Mouse (Mus musculus) heart, embryonic 15.5 days (tissue): ENCODE data around the gene Rsrp1. TPM values are rescaled to one million over a fixed set of nuclear protein-coding genes. Genes with fewer than 3 reads are reported as not detected.
"Not testable (repeated sequence)": the region's sequence is repeated elsewhere in the genome, so short reads cannot be mapped to it uniquely, and the experiment has no call there.

Source experiments
- ATAC-seq: fragments of 200-750 bp; cut with Nextera tagmentation; replicated peaks from 2 replicates; pipeline ENCODE4 v1.8.0; 2017; ENCODE audit warnings: low read depth, moderate TSS enrichment; ENCODE audit not compliant: insufficient number of reproducible peaks, insufficient read depth, low FRiP score
- H3K27ac ChIP-seq: fragments of 300-500 bp; sonication (generic); 2 replicates; pipeline ENCODE4 v1.5.1; 2015; ENCODE audit warnings: mild to moderate bottlenecking, inconsistent platforms
- H3K27me3 ChIP-seq: fragments of 300-500 bp; sonication (generic); 2 replicates; pipeline ENCODE4 v1.6.1; 2015; ENCODE audit warnings: inconsistent platforms
- H3K36me3 ChIP-seq: fragments of 300-500 bp; sonication (generic); 2 replicates; pipeline ENCODE4 v1.6.1; 2015; ENCODE audit warnings: mild to moderate bottlenecking, inconsistent platforms
- H3K4me1 ChIP-seq: fragments of 300-500 bp; sonication (generic); replicated peaks from 2 replicates; pipeline ENCODE4 v1.6.1; 2015; ENCODE audit warnings: inconsistent platforms
- H3K4me2 ChIP-seq: fragments of 300-500 bp; sonication (generic); 2 replicates; pipeline ENCODE4 v1.6.1; 2015; ENCODE audit warnings: inconsistent platforms, mild to moderate bottlenecking, moderate library complexity
- H3K4me3 ChIP-seq: fragments of 300-500 bp; sonication (generic); 2 replicates; pipeline ENCODE4 v1.5.1; 2015; ENCODE audit warnings: mild to moderate bottlenecking, inconsistent platforms
- H3K9ac ChIP-seq: fragments of 300-500 bp; sonication (generic); 2 replicates; pipeline ENCODE4 v1.6.1; 2015; ENCODE audit warnings: mild to moderate bottlenecking, inconsistent platforms
- H3K9me3 ChIP-seq: fragments of 300-500 bp; sonication (generic); replicated peaks from 2 replicates; pipeline ENCODE4 v1.6.1; 2016; ENCODE audit warnings: inconsistent platforms
- WGBS: fragments of 180-500 bp; shearing (Covaris S2); methylation state at CpG from one replicate; pipeline ENCODE4 v1.1.7; 2015; ENCODE audit warnings: mixed read lengths; 5-methylcytosine and 5-hydroxymethylcytosine counted together
- polyA plus RNA-seq: library from polyadenylated mRNA; unstranded; fragments of >200 nt; fragmentation: Nextera tagmentation; extraction: Ambion mirVana; gene quantifications from 2 replicates; pipeline ENCODE4 v1.2.1, GENCODE M21; 2015

The Rsrp1 gene
- 366 and 379 TPM in 2 replicates for polyA plus RNA-seq

DNA sequence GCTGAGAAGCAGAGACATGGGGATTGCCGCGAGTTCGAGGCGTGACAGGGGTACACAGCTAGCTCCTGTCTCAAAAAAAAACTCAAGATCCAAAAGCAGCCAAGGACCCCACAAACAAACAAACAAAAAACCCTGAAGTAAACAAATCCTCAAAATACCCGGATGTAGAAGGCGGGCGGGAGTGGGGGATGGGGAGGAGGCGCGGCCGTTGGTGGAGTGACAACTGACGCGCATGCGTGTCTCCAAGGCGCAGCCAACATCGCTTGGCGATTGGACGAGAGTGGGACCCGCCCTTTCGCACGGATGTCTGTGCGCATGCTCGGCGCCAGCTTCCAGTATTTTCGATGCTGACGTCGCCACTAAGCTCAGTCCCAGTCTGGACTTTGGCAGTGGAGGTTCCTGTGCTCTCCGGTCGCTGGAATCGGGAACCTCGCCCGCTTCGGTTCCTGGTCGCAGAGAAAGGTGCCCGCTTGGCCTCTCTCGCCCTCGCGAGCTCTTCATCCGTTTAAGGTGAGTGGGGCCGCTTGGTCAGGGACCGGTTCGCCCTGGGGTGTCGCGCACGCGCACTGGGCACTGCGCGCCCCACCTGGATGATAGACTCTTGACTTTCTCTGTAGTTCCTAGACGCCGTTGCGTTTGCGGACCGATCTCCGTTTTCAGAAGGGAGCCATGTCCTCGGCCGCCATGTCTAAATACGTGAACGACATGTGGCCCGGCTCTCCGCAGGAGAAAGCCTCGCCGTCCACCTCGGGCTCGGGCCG lies at the start of gene Rsrp1:
TSS of gene Rsrp1 (plus strand) at position 335 of the 761 bp plus-strand sequence.
- H3K27me3 ChIP-seq, result no peaks in the 10 kb centered on the region
- peak within 1 kb of the TSS; percentile 96 for H3K27ac ChIP-seq
- peaks cover 34% of the 10 kb centered on the region for H3K36me3 ChIP-seq
- WGBS, result under 1% methylated on average over 64 of the region's 64 CpGs
- peaks cover 26% of the 10 kb centered on the region for H3K4me1 ChIP-seq
- ATAC-seq, result peak; percentile 92
- H3K9me3 ChIP-seq, result no peaks in the 10 kb centered on the region
- peak within 1 kb of the TSS; percentile 80 for H3K4me2 ChIP-seq
- peak within 1 kb of the TSS; percentile 96 for H3K4me3 ChIP-seq
- peak within 1 kb of the TSS; percentile 97 for H3K9ac ChIP-seq

DNA sequence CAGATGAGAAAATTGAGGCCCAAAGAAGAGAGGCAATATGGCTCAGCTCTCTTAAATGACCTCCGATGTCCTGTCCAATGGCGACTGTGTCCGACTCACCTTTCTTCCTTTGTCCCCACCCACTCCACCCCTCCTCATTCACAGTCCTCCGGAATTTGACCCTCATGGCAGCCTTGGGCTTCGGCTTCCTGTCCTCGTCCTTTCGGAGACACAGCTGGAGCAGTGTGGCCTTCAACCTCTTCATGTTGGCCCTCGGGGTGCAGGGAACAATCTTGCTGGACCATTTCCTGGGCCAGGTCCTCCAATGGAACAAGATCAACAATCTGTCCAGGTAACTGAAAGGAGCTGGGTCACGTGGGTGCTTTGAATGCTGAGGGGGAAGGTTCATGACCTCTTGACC lies 47.2 kb upstream of the Rsrp1 start:
- no peak overlapping the region for H3K4me3 ChIP-seq
- H3K36me3 ChIP-seq, result no peaks in the 10 kb centered on the region
- H3K9ac ChIP-seq, result no peak overlapping the region
- no peaks in the 10 kb centered on the region for H3K27me3 ChIP-seq
- peaks cover 10% of the 10 kb centered on the region for H3K4me1 ChIP-seq
- WGBS, result 85% methylated on average over 9 of the region's 9 CpGs
- no peak for ATAC-seq
- H3K9me3 ChIP-seq, result no peaks in the 10 kb centered on the region
- H3K4me2 ChIP-seq, result no peak overlapping the region
- no peak overlapping the region for H3K27ac ChIP-seq

DNA sequence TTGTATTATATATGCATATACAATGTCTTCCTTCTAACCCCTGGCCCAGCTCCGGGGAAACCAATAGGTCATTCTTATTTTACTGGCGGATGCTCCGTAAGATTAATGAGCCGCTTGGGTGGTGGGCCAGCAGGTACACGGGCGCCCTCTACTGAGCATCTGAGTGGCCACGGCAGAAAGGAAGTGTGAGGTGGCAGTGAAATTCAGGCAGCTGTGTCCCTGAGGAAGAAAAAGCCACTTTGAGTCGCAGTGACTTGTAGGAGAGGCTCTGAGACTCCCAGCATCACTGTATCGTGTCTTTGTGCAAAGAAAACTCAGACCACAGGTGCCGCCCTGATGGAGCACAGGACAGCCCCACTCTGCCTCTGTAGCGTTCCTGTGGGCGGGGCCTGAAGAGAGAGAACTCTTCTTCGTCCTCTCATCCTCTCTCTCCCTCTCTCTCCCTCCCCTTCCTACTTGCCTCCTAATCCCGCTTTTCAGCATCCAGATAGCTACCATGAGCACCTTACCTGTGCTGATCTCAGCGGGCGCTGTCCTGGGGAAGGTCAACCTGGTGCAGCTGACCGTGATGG lies 43.9 kb upstream of the Rsrp1 start:
- Histone ChIP-seq H3K4me1 (peaks cover 24% of the 10 kb centered on the region), H3K9ac (0 out of 2 replicates have a peak overlapping the region, but pooled peaks have one; percentile 19), H3K4me2 (peak overlapping the region; percentile 71), H3K27me3 (no peaks in the 10 kb centered on the region), H3K9me3 (no peaks in the 10 kb centered on the region), H3K4me3 (peak overlapping the region; percentile 41), H3K27ac (no peak overlapping the region), H3K36me3 (no peaks in the 10 kb centered on the region)
- ATAC-seq, result no peak
- WGBS, result 5% methylated on average over 17 of the region's 17 CpGs

DNA sequence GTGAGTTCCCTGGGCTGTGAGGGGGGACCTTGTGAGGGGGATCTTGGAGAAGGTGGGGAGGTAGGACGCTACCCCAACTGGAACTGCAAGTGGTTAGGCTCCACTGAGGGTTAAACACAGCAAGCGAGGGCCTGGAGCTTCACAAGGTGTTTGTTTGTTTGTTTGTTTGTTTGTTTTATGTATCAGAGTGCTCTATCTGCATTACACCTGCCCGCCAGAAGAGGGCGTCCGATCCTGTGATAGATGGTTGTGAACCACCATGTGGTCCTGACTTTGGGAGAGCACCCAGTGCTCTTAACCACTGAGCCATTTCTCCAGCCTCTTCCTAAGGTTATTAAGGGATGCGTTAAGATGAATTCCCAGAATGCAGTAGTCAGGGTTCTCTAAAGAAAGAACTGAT lies 43.4 kb upstream of the Rsrp1 start:
- no peaks in the 10 kb centered on the region for H3K9me3 ChIP-seq
- H3K4me2 ChIP-seq, result peak overlapping the region; percentile 71
- peaks cover 26% of the 10 kb centered on the region for H3K4me1 ChIP-seq
- WGBS, result 37% methylated on average over 6 of the region's 6 CpGs
- H3K27me3 ChIP-seq, result no peaks in the 10 kb centered on the region
- ATAC-seq, result no peak
- no peaks in the 10 kb centered on the region for H3K36me3 ChIP-seq
- no peak overlapping the region for H3K9ac ChIP-seq
- peak overlapping the region; percentile 41 for H3K4me3 ChIP-seq
- H3K27ac ChIP-seq, result no peak overlapping the region

DNA sequence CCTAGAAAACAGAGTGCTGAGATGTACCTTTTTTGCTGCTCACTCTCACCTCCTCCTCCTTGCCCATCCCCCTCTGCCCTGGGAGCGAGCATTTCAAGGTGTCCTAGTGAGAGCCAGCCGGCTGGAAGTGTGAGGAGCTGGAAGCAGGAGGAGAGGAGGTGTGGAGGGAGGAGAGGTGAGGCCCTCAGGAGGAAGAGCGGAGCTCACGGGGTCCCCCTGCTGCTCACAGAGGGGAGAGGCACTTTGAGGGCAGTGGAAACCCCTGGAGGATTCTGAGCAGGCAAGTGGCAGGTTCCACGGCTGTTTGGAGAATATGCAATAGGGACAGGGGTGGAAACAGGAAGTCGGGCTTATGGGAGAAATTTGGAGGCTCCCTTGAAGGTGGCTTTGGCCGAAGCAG lies 40.1 kb upstream of the Rsrp1 start:
- no peak overlapping the region for H3K4me3 ChIP-seq
- H3K4me1 ChIP-seq, result peaks cover 27% of the 10 kb centered on the region
- no peaks in the 10 kb centered on the region for H3K36me3 ChIP-seq
- no peaks in the 10 kb centered on the region for H3K27me3 ChIP-seq
- no peak overlapping the region for H3K9ac ChIP-seq
- H3K9me3 ChIP-seq, result no peaks in the 10 kb centered on the region
- 0 out of 2 replicates have a peak, but pooled peaks have one; percentile 19 for ATAC-seq
- H3K27ac ChIP-seq, result peak overlapping the region; percentile 59
- H3K4me2 ChIP-seq, result 0 out of 2 replicates have a peak overlapping the region, but pooled peaks have one; percentile 6
- WGBS, result 27% methylated on average over 7 of the region's 7 CpGs

DNA sequence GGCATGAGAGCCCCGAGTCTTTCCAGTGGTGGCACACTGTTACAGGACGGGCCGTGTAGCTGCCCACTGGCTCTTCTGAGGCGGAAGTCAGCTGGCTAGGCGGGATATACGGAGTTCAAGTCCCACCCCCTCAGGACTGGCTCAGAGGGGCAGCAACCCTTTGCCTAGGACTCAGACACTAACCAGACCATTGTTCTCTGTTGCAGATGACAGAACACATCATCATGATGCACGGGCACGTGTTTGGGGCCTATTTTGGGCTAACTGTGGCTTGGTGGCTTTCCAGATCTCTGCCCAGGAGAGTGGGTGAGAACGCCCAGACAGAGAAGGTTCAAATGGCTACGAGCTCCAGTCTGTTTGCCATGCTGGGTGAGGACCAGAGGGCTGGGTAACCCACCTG lies 39.6 kb upstream of the Rsrp1 start:
- peaks cover 27% of the 10 kb centered on the region for H3K4me1 ChIP-seq
- H3K27me3 ChIP-seq, result no peaks in the 10 kb centered on the region
- H3K4me2 ChIP-seq, result 0 out of 2 replicates have a peak overlapping the region, but pooled peaks have one; percentile 6
- no peaks in the 10 kb centered on the region for H3K36me3 ChIP-seq
- H3K27ac ChIP-seq, result peak overlapping the region; percentile 63
- peak; percentile 77 for ATAC-seq
- no peak overlapping the region for H3K4me3 ChIP-seq
- WGBS, result 54% methylated on average over 10 of the region's 10 CpGs
- no peak overlapping the region for H3K9ac ChIP-seq
- H3K9me3 ChIP-seq, result no peaks in the 10 kb centered on the region

DNA sequence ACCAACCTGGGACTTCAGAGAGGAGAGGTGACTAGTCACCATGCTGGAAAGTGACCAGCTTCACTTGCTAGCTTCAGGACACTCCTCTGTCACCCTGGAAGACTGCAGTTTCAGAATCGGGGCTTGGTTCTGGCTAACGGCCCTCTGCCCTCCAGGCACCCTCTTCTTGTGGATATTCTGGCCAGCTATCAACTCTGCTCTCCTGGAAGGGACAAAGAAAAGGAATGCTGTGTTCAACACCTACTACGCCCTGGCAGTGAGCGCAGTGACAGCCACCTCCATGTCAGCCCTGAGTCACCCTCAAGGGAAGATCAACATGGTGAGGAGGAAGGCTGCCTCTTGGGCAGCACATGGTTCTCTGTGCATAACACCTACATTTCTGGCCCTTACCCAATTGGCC lies 39.0 kb upstream of the Rsrp1 start:
- ATAC-seq, result no peak
- H3K27me3 ChIP-seq, result no peaks in the 10 kb centered on the region
- no peak overlapping the region for H3K4me3 ChIP-seq
- no peak overlapping the region for H3K9ac ChIP-seq
- no peak overlapping the region for H3K4me2 ChIP-seq
- H3K9me3 ChIP-seq, result no peaks in the 10 kb centered on the region
- H3K4me1 ChIP-seq, result peaks cover 23% of the 10 kb centered on the region
- peak overlapping the region; percentile 63 for H3K27ac ChIP-seq
- H3K36me3 ChIP-seq, result no peaks in the 10 kb centered on the region
- WGBS, result 64% methylated on average over 4 of the region's 4 CpGs

DNA sequence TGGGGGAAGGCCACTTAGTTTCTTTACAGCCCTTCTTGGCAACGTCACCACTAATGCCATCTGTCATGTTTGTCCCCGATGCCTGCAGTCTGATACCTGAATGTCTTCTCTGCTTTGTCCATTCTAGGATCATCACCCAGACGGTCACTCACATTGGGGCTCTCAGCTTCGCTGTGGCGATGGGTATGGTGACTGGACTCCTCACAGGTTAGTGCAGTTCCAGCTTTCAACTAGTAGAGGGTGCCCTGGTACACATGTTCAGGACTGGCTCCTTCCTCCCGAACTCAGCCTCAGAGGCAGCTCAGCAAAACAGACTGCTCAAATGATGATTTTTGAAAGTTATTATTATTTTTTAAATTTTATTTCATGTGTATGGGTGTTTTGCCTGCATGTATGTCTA lies 31.3 kb upstream of the Rsrp1 start:
- 69% methylated on average over 6 of the region's 6 CpGs for WGBS
- Histone ChIP-seq H3K36me3 (peaks cover 11% of the 10 kb centered on the region), H3K27me3 (no peaks in the 10 kb centered on the region), H3K27ac (no peak overlapping the region), H3K9me3 (no peaks in the 10 kb centered on the region), H3K4me3 (no peak overlapping the region), H3K4me2 (no peak overlapping the region), H3K9ac (no peak overlapping the region), H3K4me1 (no peaks in the 10 kb centered on the region)
- no peak for ATAC-seq

DNA sequence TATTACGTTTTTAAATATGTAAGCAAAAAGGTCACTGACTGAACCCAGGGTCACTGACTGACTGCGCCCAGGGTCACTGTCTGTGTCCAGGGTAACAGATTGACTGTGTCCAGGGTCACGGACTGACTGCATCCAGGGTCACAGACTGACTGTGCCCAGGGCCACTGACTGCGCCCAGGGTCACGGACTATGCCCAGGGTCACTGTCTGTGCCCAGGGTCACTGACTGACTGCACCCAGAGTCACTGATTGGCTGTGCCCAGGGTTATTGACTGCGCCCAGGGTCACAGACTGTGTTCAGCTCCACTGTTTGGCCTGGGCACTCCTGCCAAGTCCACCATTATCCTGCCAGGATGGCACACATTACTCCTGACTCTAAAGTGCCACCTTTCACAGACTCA lies 26.1 kb upstream of the Rsrp1 start:
- Histone ChIP-seq H3K9me3 (no peaks in the 10 kb centered on the region), H3K36me3 (peaks cover 59% of the 10 kb centered on the region), H3K4me1 (no peaks in the 10 kb centered on the region), H3K27me3 (no peaks in the 10 kb centered on the region), H3K4me3 (no peak overlapping the region), H3K9ac (no peak overlapping the region), H3K27ac (no peak overlapping the region), H3K4me2 (no peak overlapping the region)
- no peak for ATAC-seq
- 93% methylated on average over 6 of the region's 6 CpGs for WGBS

DNA sequence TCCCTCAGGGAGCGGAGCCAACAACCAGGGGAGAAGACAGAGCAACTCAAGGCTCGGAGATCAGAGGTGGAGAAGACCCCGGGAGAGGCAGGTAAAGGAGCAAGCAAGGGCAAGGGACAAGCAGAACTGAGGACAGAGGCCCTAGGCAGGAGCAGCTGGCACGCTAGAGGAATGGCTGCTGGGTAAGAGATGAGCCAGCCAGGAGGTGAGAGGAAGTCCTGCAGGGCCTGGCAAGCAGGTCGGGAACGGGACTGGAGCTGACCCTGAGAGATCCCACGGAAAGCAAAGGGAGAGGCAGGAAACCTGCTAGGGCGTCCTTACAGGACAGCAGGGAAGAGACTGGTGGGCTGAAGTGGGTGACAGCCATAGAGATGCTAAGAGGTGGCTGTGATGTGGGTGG lies 22.3 kb upstream of the Rsrp1 start:
- H3K27ac ChIP-seq, result no peak overlapping the region
- no peaks in the 10 kb centered on the region for H3K9me3 ChIP-seq
- ATAC-seq, result no peak
- 90% methylated on average over 8 of the region's 8 CpGs for WGBS
- no peak overlapping the region for H3K4me3 ChIP-seq
- H3K9ac ChIP-seq, result no peak overlapping the region
- no peaks in the 10 kb centered on the region for H3K27me3 ChIP-seq
- H3K4me1 ChIP-seq, result no peaks in the 10 kb centered on the region
- H3K36me3 ChIP-seq, result peaks cover 95% of the 10 kb centered on the region
- no peak overlapping the region for H3K4me2 ChIP-seq

DNA sequence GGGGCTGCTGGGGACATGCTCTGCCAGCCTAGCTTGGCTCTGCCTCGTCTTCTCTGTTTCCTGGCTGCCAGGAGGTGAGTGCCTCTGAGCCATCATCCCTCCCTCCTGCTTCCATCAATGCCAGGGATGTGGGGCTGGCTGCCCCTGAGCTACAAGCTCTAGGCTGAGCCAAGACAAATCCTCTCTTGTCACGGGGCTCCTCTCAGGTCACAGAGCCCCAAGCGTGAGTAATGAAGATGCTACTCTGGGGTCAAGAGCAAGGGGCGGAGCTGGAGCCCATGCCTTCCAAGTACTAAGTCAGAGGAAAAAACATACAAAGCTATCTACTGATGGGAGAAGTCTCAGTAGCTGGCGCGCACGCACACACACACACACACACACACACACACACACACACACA lies 20.3 kb upstream of the Rsrp1 start:
- no peak for ATAC-seq
- Histone ChIP-seq H3K36me3 (peaks cover 97% of the 10 kb centered on the region), H3K4me1 (no peaks in the 10 kb centered on the region), H3K27ac (no peak overlapping the region), H3K9ac (no peak overlapping the region), H3K4me2 (no peak overlapping the region), H3K4me3 (no peak overlapping the region), H3K27me3 (no peaks in the 10 kb centered on the region), H3K9me3 (no peaks in the 10 kb centered on the region)
- 87% methylated on average over 7 of the region's 7 CpGs for WGBS

DNA sequence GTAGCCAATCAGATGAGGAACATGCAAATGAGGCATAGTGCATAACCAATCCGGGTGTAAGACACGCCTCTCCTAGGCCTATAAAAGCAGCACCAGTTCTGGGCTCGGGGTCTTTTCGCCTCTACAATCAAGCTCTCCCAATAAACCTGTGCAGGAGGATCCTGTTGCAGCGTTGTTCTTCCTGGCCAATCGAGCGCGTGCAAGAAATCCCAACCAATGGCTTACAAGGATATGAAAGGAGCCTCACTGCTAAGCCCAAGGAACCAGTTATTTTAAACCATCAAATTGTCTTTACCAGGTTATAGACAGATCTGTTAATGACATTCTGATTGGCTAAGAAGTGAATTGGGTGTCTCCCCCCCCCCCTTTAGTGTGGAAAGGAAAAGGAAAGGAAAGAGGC lies 12.0 kb upstream of the Rsrp1 start:
- not testable (repeated sequence) for H3K27me3 ChIP-seq, H3K4me3 ChIP-seq, H3K9me3 ChIP-seq, H3K4me2 ChIP-seq, H3K9ac ChIP-seq, H3K27ac ChIP-seq, ATAC-seq
- 96% methylated on average over 8 of the region's 8 CpGs for WGBS
- Histone ChIP-seq H3K4me1 (peaks cover 20% of the 10 kb centered on the region), H3K36me3 (peaks cover 45% of the 10 kb centered on the region; the same call in 1 of the 2 replicates)
